Mouse (Mus musculus) left cerebral cortex, postnatal 4 days (tissue): ENCODE measurements at regions not wholly inside any gene's neighbourhood (a gene's known extent, or its start where the extent isn't known, plus 50 kb on each side); places are given as distances from the start of the nearest gene placed in this dataset.
A peak's percentile ranks its signal among the peaks of the same experiment; 100 is the strongest.

Experiments used
- DNase-seq: peaks from one replicate; pipeline ENCODE4 v3.0.0-alpha.2; 2022
- intact Hi-C: fragments of 180-260 bp; cut with DNase I; formaldehyde crosslinking; loops from one replicate; pipeline ENCODE4 v1.15.1; 2025

GRCm38 (mm10) chr7:136483237-136483636, 411.2 kb upstream of the Mgmt start:
- intact Hi-C loops, result no loop called here
- DNase-seq, result no peak

- DNase-seq, result no peak
- intact Hi-C loops, result loop anchor here (5.0 kb wide), 2 partner anchors 820 to 835 kb away; no protein-coding TSS in a partner anchor
These were observed 406.9 kb upstream of the Mgmt start for GRCm38 (mm10) chr7:136487556-136487955.

- no peak for DNase-seq
- intact Hi-C loops, result no loop called here
These were observed 399.6 kb upstream of the Mgmt start for GRCm38 (mm10) chr7:136494862-136495261.

- intact Hi-C loops, result no loop called here
- DNase-seq, result no peak
These were observed 397.8 kb upstream of the Mgmt start for GRCm38 (mm10) chr7:136496335-136497242.

GRCm38 (mm10) chr7:136500059-136500458, 394.4 kb upstream of the Mgmt start:
- DNase-seq, result no peak
- intact Hi-C loops, result no loop called here

GRCm38 (mm10) chr7:136501094-136501493, 393.3 kb upstream of the Mgmt start:
- intact Hi-C loops, result no loop called here
- DNase-seq, result no peak

- intact Hi-C loops, result no loop called here
These were observed 392.3 kb upstream of the Mgmt start for GRCm38 (mm10) chr7:136501855-136502847.

GRCm38 (mm10) chr7:136511389-136511788, 383.0 kb upstream of the Mgmt start:
- DNase-seq, result no peak
- intact Hi-C loops, result no loop called here

More at GRCm38 (mm10) chr7:136501855-136502847, 392.3 kb upstream of the Mgmt start:
- no peak for DNase-seq

GRCm38 (mm10) chr7:136515376-136515775, 379.0 kb upstream of the Mgmt start:
- no peak for DNase-seq
- intact Hi-C loops, result no loop called here

GRCm38 (mm10) chr7:136525821-136526220, 368.6 kb upstream of the Mgmt start:
- DNase-seq, result no peak
- intact Hi-C loops, result no loop called here

- intact Hi-C loops, result no loop called here
- peak; percentile 13 for DNase-seq
These were observed 364.2 kb upstream of the Mgmt start for GRCm38 (mm10) chr7:136530006-136530785.

GRCm38 (mm10) chr7:136531301-136531700, 363.1 kb upstream of the Mgmt start:
- DNase-seq, result peak; percentile 3
- intact Hi-C loops, result no loop called here

GRCm38 (mm10) chr7:136541876-136542655, 352.3 kb upstream of the Mgmt start:
- intact Hi-C loops, result no loop called here

GRCm38 (mm10) chr7:136542896-136543295, 351.5 kb upstream of the Mgmt start:
- intact Hi-C loops, result no loop called here
- DNase-seq, result no peak

More at GRCm38 (mm10) chr7:136541876-136542655, 352.3 kb upstream of the Mgmt start:
- no peak for DNase-seq

GRCm38 (mm10) chr7:136547837-136548236, 346.6 kb upstream of the Mgmt start:
- DNase-seq, result no peak
- intact Hi-C loops, result loop anchor here (2.0 kb wide), 1 partner anchor 37 kb away; no protein-coding TSS in a partner anchor

GRCm38 (mm10) chr7:136556436-136556835, 338.0 kb upstream of the Mgmt start:
- DNase-seq, result no peak
- intact Hi-C loops, result no loop called here

- intact Hi-C loops, result no loop called here
- no peak for DNase-seq
These were observed 334.9 kb upstream of the Mgmt start for GRCm38 (mm10) chr7:136559536-136559935.

GRCm38 (mm10) chr7:136570911-136571310, 323.5 kb upstream of the Mgmt start:
- intact Hi-C loops, result no loop called here
- no peak for DNase-seq

- intact Hi-C loops, result no loop called here
- DNase-seq, result no peak
These were observed 312.5 kb upstream of the Mgmt start for GRCm38 (mm10) chr7:136581896-136582295.
